Mouse (Mus musculus) R1 (cell line): ENCODE data around the gene 1500015O10Rik.

ENCODE experiments used
- DNase-seq: peaks from one replicate; pipeline ENCODE4 v3.0.0-alpha.2; 2018; ENCODE audit warnings: low read depth, low spot score

1500015O10Rik gene

DNA sequence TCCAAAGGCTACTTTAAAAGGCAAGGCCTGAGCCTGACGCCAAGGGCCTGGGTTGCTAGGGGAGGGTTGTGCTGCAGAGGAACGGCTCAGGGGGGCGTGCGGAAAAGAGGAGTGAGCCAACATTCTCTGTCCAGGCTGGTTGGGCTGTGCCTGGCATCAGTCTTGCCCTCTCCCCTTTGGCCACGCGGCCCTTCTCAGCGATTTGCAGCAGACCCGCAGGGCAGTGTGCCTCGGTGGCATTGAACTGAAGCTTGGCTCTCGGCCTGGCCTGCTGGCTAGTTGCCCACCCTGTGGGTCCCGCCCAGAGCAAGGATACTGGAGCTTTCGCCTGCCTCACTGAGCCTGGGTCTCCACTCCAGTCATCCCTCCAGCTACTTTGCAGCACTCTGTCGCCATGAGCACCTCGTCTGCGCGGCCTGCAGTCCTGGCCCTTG lies at the start of gene 1500015O10Rik:
Gene 1500015O10Rik (plus strand): TSS at position 112 of the 434 bp plus-strand sequence.
- DNase-seq = peak; percentile 32

DNA sequence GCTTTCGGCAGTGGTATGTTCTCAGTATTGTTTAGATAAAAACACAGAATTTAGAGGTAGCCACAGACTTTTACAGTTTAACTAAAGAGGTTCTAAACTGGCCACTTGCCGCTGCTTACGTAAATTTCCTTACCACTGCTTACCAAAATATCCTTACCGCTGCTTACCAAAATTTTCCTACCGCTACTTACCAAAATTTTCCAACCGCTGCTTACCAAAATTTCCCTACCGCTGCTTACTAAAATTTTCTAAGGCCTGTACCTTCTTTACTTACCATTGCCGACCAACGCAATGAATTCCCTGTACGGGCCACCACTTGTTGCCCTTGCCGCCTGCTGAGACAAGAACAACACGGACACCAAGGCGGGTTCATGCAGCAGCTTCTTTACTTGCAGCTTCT lies 40.4 kb upstream of the 1500015O10Rik start:
- no peak for DNase-seq

- peak; percentile 8 for DNase-seq
Measured at GRCm38 (mm10) chr1:43690507-43690906, 39.9 kb upstream of the 1500015O10Rik start.

GRCm38 (mm10) chr1:43694076-43694475 lies 36.3 kb upstream of the 1500015O10Rik start:
- no peak for DNase-seq

DNA sequence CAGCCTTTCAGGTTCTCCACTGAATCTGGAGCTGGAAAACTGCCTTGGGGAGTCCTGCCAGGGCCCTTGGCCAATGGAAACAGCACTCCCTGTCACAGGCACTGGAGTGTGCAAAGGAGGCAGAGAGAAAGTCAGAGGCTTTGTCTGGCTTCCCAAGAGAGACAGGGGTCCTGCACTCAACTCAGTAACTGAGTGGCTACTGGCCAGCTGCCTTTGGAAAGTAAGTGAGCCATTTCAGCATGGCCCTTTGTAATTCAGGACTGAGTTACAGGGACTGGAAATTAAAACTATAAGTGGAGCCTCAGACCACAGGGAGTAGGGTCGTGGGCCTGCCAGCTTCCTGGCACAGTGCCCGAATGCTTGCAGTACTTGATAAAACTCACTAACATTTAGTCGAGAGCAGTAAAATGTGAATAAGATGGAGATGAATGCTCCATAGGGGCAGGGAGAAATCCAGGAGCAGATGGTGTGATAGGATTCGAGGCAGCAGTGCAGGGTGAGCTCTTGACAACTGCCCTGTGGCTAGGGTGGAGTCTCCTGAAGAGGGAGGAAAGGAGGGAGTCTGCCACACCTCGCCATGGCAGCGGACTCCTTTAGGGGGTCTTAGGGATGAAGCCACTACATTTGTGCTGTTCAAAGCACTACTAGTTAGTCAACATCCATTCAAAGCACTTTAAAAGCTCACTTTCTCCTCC lies 35.4 kb upstream of the 1500015O10Rik start:
- no peak for DNase-seq

- DNase-seq = peak; percentile 15
Measured at GRCm38 (mm10) chr1:43698577-43699000, 31.8 kb upstream of the 1500015O10Rik start.

GRCm38 (mm10) chr1:43714841-43715240 lies 15.6 kb upstream of the 1500015O10Rik start:
- DNase-seq = no peak

- DNase-seq = no peak
Measured at GRCm38 (mm10) chr1:43717967-43718366, 12.4 kb upstream of the 1500015O10Rik start.

DNA sequence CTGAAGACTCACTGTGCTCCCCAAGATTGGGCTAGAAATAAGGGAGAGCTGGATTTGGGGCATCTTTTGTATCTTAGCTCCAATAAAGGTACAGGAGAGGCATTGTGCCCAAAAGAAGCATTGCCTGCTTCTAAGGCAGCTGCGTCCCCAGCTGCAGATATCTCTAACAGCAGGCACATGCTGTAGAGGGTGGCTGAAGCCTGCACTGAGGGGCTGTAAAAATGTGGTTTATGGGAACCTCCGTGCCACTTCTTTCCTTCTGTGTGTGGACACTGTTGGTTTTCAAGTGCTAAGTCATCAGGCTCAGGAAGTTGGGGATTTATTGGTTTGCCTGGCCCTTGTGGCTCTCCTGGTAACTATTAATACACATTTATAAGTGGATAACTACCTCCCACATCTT lies 11.6 kb upstream of the 1500015O10Rik start:
- no peak for DNase-seq

DNA sequence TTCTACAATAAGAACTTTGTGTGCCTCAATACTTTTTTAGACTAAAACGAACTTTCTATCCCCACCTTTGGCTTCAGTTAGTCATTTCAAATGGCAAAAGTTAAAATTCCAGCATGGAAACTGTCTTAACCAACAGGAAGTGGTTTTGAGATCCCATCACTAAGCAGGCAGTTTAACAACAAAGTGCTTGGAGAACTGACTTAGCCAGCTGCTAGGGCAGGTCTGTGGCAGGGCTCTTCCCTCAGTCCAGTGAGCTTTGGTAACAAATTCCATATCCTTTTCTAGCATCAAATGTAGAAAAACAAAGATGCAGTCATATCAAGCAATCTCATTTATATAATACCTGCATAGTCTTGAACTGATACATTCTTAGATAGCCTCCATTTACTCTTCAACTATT lies 7.9 kb upstream of the 1500015O10Rik start:
- DNase-seq = no peak

DNA sequence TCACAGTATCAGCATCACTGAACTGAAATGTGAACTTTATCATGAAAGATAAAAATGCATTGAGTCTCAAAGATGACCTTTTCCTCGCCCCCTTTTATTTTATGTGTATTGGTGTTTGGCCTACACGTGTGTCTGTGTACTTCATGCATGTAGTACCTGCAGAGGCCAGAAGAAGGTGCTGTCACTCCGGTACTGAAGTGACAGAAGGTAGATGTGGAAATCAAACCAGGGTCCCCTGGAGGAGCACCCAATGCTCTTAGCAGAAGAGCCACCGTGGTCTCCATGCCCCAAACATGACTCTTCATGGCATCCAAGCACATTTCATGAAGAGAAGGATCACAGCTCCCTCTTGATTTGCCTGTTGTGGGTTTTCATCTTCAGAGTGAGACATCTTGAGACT lies 1.7 kb downstream of the 1500015O10Rik start:
- DNase-seq = peak; percentile 57

- DNase-seq = no peak
Measured at GRCm38 (mm10) chr1:43732657-43733056, 2.3 kb downstream of the 1500015O10Rik start.

DNA sequence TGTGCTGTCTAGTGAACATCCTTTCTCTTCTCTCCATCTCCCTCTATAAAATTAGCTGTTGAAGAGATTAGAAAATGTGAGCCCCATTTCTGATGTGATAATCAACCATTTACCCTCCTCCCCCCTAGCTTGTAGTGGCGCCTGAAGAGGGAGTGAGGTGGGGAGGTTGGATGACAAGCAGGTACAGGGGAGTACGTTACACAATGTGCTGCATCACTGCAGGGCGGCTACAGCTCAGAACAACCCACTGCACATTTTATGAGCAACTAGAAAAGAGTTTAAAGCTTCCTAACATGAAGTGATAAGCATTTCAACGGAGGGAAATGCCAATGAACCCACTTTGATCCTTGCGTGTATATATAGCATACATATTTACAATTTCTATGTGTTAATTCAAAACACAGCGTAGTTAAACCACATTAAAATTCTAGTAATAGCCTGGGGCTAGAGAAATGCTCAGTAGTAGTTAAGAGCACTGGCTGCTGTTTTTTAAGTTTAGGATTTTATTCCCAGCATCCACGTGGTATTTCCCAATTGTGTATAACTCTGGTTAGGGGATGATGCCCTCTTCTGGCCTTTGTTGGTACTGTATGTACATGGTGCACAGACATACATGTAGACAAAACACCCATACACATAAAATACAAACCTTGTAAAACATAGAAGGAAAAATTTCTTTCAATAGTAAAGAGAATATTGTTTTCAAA lies 7.6 kb downstream of the 1500015O10Rik start:
- peak; percentile 73 for DNase-seq

DNA sequence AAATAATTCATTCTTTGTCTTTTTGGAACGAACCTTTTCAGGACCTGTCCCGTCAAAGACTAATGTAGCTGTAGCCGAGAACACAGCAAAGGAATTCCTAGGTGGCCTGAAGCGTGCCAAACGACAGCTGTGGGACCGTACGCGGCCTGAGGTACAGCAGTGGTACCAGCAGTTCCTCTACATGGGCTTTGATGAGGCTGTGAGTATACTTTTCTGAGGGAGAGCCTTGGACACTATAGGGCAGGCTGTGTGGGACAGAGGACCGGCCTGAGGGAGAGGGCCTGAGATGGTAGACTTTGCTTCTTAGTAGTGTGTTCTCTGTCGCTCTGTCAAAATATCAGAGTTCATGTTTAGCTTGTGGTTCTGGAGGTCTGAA lies 8.1 kb downstream of the 1500015O10Rik start:
- DNase-seq = no peak

DNA sequence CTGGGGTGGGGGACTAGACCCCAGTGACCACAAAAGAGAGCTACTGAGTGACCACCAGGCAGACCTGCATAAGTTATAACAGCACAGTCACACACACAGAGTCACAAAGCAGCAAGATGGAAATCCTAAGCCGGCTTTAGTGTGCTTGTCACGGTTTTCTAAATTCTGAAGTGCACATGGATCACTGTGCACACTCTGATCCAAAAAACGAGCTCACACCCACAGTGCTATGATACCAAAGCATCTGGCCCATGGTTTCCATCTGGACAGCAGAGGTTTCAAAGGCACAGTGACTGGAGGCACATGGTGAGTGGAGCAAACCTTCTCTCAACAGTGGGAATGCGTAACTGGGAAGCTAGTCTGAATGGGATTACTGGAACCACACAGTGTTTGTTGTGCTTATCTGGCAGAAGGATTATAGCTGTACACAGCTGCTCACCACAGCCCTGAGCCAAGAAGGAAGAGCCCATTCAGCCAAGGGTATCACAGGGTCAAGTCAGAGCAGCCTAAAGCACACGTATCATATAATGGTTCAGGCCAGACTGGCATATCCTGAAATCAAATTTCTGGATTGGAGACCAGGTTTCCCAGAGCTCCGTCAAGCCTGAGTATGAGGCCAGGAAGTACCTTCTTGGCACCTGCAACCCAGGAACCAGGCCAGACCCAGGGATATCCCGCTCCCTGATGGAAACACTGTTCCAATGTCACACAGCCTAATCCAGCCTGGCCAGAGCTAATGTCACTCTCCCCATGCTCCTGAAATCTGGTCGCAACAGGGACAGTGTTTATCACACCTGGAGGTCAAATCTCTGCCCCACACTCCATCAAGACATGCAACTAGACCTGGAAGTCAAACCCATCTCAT lies 24.3 kb downstream of the 1500015O10Rik start:
- DNase-seq = no peak

DNA sequence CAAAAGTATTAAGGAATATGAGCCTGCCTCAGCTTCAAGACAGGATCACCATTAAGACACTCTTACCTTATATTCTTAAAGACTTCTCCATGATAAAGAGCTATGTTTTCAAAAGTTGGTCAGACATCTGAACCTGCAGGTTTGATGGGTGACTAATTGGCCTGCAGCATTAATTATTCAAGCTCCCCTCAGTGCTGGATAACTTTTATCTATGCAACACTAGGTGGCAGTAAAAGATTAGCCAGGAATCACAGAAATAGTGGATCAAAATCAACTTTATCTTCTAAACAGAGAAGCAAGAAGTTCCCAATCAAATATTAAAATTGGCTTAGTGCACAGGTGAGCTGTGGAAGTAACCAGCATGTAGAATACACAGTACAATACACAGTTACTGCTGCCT lies 29.7 kb downstream of the 1500015O10Rik start:
- peak; percentile 16 for DNase-seq

DNA sequence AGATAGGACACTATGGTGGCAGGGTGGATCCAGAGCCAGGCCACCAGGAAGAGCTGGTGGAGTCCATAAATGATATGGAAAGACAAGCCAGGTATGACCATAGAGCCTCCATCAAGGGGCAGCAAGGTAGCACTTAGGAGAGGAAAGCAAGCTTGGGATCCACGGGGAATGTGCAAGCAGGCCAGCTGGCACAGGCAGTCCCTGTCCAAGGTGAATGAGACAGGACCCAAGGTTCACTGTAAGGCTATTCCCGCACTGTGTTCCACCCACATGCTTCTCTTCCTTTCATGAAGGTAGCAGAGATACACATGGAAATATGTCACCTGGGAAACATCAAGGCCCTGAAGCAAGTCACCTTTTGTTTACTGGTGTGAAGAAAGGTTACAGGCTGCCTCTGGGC lies 34.1 kb downstream of the 1500015O10Rik start:
- no peak for DNase-seq

DNA sequence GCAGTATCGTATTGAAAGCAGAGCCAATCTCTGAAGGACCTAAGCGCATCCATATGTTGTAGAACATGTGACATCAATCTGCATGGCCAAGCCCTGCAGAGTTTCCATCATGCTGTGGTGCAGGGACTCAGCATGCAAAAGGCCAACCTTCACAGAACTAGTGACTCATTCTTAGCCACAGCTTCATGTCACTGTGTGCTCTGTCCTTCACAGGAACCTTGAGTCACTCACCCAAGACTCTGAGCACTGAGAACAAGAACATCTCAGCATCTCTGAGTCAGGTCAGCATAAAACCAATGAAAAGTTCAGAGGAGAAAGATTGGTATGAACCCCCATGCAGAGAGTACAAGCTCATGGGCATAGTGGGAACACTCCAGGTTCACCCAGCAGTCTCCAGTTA lies 35.9 kb downstream of the 1500015O10Rik start:
- no peak for DNase-seq

GRCm38 (mm10) chr1:43768385-43768990 lies 38.1 kb downstream of the 1500015O10Rik start:
- no peak for DNase-seq

DNA sequence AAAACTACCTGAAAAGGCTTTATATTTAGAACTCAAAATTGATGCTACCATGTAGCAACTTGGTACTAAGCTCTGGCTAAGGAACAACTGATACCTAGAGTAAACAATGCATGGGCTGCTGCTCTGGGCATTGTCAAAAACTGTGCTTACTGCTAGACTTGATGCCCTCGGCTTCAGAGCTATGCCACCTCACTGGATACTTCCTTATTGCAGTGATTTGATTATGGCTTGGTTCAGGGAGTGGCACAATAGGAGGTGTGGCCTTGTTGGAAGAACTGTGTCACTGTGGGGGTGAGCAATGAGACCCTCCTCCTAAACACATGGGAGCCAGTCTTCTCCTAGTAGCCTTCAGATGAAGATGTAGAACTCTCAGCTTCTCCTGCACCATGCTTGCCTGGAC lies 38.9 kb downstream of the 1500015O10Rik start:
- DNase-seq = no peak

DNA sequence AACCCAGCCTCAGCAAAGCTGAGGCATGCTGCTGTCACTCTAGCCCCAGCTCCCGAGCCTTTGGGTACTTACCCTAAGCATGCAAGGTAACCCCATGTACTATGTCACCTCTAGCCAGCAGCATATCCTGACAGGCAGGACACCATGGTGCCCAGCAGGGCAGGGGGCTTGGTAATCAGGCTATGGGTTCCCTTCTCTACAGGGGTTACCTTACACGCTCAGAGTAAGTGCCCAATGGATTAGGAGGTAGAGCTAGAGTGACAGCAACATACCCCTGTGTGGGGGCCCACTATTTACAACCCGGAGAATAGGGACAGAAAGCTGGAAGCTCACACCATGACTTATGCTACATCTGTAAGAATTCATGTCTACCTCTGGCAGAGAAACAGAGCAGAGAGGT lies 39.6 kb downstream of the 1500015O10Rik start:
- DNase-seq = no peak

- DNase-seq = no peak
Measured at GRCm38 (mm10) chr1:43772694-43773093, 42.3 kb downstream of the 1500015O10Rik start.
